Mouse (Mus musculus) lung, adult 2 months (tissue): ENCODE measurements at regions not wholly inside any gene's neighbourhood (a gene's known extent, or its start where the extent isn't known, plus 50 kb on each side); places are given as distances from the start of the nearest gene placed in this dataset.

Experiments
- DNase-seq: peaks from one replicate; pipeline ENCODE4 v3.0.0; 2022
- H3K4me1 ChIP-seq: fragments of 200-500 bp; 2 replicates; pipeline ENCODE4 v1.6.1; 2011; ENCODE audit warnings: low read length; ENCODE audit not compliant: control insufficient read depth, insufficient read depth
- H3K4me3 ChIP-seq: fragments of 200-500 bp; replicated peaks from 2 replicates; pipeline ENCODE3; 2011; ENCODE audit warnings: low read depth, mild to moderate bottlenecking, control low read depth, low read length; ENCODE audit errors: extremely low read depth
- CTCF ChIP-seq: fragments of 200-500 bp; IDR thresholded peaks from 2 replicates; pipeline ENCODE4 v1.5.1; 2011; ENCODE audit warnings: mild to moderate bottlenecking, low read length, control low read depth; ENCODE audit not compliant: insufficient read depth
- POLR2A ChIP-seq: fragments of 200-500 bp; IDR thresholded peaks from 2 replicates; pipeline ENCODE4 v1.6.1; 2011; ENCODE audit warnings: low read depth, mild to moderate bottlenecking, control low read depth, low read length, borderline replicate concordance; ENCODE audit errors: extremely low read depth
- WGBS: fragments of 180-500 bp; shearing (Covaris S2); methylation state at CpG from one replicate; pipeline ENCODE4 v1.1.7; 2018; 5-methylcytosine and 5-hydroxymethylcytosine counted together

- TF ChIP-seq POLR2A (no peak), CTCF (no peak)
- no peak for DNase-seq
- WGBS = 72% methylated on average over 9 of the region's 9 CpGs
- Histone ChIP-seq H3K4me3 (no peak overlapping the region), H3K4me1 (no peaks in the 10 kb centered on the region)
Measured at GRCm38 (mm10) chr9:113432601-113433179, 275.4 kb downstream of the Pdcd6ip start.

- H3K4me1 ChIP-seq = no peaks in the 10 kb centered on the region
- no peak for DNase-seq
- 59% methylated on average over 4 of the region's 4 CpGs for WGBS
- H3K4me3 ChIP-seq = no peak overlapping the region
- TF ChIP-seq CTCF (no peak), POLR2A (no peak)
Measured at GRCm38 (mm10) chr9:113430411-113430810, 277.6 kb downstream of the Pdcd6ip start.

- Histone ChIP-seq H3K4me1 (no peaks in the 10 kb centered on the region), H3K4me3 (no peak overlapping the region)
- TF ChIP-seq CTCF (no peak), POLR2A (no peak)
- no peak for DNase-seq
- 68% methylated on average over 4 of the region's 4 CpGs for WGBS
Measured at GRCm38 (mm10) chr9:113427281-113427680, 280.8 kb downstream of the Pdcd6ip start.

GRCm38 (mm10) chr9:113426324-113426723 is 281.7 kb downstream of the Pdcd6ip start:
- no peaks in the 10 kb centered on the region for H3K4me1 ChIP-seq
- DNase-seq = no peak
- no peak overlapping the region for H3K4me3 ChIP-seq
- TF ChIP-seq CTCF = no peak
- no peak for TF ChIP-seq POLR2A
- 81% methylated on average over 15 of the region's 15 CpGs for WGBS

- no peaks in the 10 kb centered on the region for H3K4me1 ChIP-seq
- no peak for TF ChIP-seq CTCF
- TF ChIP-seq POLR2A = no peak
- DNase-seq = no peak
- no peak overlapping the region for H3K4me3 ChIP-seq
Measured at GRCm38 (mm10) chr9:113421645-113422044, 286.4 kb downstream of the Pdcd6ip start.

DNA sequence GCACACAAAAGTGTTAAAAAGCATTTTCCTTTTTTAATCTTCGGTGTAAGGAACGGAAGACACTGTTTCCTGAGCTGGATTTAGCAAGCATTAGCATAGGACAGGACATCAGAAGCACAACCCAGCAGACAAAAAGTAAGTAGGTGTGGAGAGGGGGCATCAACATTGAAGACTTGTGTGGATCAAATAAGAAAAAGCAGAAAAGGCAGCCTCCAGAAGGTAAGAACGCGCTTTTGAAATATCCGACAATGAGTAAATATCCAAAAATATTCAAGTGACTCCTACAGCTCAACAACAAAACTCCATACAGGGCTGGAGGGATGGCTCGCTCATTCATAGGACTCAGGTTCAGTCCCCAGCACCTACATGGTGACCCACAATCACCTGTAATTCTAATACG is 286.9 kb downstream of the Pdcd6ip start:
- no peaks in the 10 kb centered on the region for H3K4me1 ChIP-seq
- no peak for DNase-seq
- WGBS = 90% methylated on average over 7 of the region's 7 CpGs
- H3K4me3 ChIP-seq = no peak overlapping the region
- TF ChIP-seq CTCF = no peak
- no peak for TF ChIP-seq POLR2A

DNA sequence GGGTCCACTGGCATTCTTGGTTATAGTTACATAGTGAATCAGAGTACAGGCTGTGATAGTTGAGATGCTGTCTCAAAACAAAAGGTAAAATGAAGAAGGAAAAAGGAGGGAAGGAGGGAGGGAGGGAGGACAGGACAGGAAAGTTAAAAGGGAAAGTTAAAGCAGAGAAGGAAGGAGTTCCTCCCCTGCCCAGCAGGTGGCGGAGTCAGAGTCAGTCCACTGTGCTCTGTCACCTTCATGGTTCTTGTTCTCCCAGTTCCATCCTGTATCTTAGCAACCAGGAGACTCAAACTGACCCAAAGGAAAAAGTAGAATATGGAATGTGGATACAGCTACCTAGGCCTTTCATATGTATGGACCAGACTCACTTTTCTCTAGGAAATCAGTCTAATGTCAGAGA is 288.3 kb downstream of the Pdcd6ip start:
- TF ChIP-seq POLR2A (no peak), CTCF (peak; percentile 57; the same call in 1 of the 2 replicates)
- Histone ChIP-seq H3K4me1 (no peaks in the 10 kb centered on the region), H3K4me3 (no peak overlapping the region)
- 89% methylated on average over 1 of the region's 1 CpGs for WGBS
- no peak for DNase-seq

- TF ChIP-seq POLR2A (no peak), CTCF (no peak)
- no peak for DNase-seq
- WGBS = 88% methylated on average over 3 of the region's 3 CpGs
- Histone ChIP-seq H3K4me1 (no peaks in the 10 kb centered on the region), H3K4me3 (no peak overlapping the region)
Measured at GRCm38 (mm10) chr9:113417106-113417505, 291.0 kb downstream of the Pdcd6ip start.

GRCm38 (mm10) chr9:113415511-113415931 is 292.5 kb downstream of the Pdcd6ip start:
- no peaks in the 10 kb centered on the region for H3K4me1 ChIP-seq
- no peak for DNase-seq
- no peak overlapping the region for H3K4me3 ChIP-seq
- TF ChIP-seq CTCF (no peak), POLR2A (no peak)
- WGBS = 37% methylated on average over 5 of the region's 5 CpGs

GRCm38 (mm10) chr9:113414690-113415089 is 293.4 kb downstream of the Pdcd6ip start:
- no peak overlapping the region for H3K4me3 ChIP-seq
- DNase-seq = no peak
- TF ChIP-seq POLR2A (no peak), CTCF (no peak)
- 29% methylated on average over 1 of the region's 1 CpGs for WGBS
- H3K4me1 ChIP-seq = no peaks in the 10 kb centered on the region
